Mouse (Mus musculus) erythroid progenitor cell, adult 5-6 weeks (primary cell): ENCODE measurements around the gene Irx2. TPM values are rescaled to one million over a fixed set of nuclear protein-coding genes. Genes with fewer than 3 reads are reported as not detected.

ENCODE experiments used
- ATAC-seq: replicated peaks from 2 replicates; pipeline ENCODE4 v1.8.0; 2016; ENCODE audit warnings: moderate number of reproducible peaks, mild to moderate bottlenecking, moderate TSS enrichment, inconsistent platforms; ENCODE audit not compliant: poor library complexity, low FRiP score, severe bottlenecking
- total RNA-seq, 2 experiments: library from RNA; stranded (forward) in 1 of 2; stranded (reverse) in 1 of 2; fragments of 150-400 nt in 1 of 2; fragments of 186-747, 209-891 nt in 1 of 2; gene quantifications; 2 replicates each; pipeline versions ENCODE4 v1.2.3 to v1.2.4; 2015 to 2017; ENCODE audit warnings: low replicate concordance in 2 of 2

Gene Irx2
- total RNA-seq, 2 experiments from 2014 or later, result not detected

DNA sequence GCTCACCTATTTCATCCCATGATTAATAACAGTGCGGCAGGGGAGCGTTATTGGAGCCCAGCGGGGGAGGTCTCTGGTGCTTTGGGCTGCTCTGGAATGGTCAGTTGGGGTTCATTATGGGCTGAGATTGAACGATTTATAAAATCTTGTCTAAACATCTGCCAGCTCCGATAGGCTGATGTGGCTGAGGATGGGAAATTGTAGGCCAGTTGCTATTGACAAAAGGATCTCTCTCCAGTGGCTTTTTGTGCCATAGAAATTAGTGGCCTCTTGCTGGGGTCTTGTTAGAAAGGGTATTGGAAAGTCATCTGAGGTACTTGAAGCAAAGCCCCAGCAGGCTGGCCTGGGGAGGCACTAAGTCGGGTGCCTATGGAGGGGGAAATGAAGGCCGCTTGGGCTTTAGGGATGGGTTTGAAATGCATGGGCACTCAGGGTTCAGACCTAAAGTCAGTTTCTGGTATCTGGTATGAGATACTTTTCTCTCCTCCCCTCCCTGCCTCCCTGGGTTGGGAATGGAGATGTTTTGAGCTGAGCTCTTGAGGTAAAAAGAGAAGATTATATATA lies 6.2 kb downstream of the Irx2 start:
- ATAC-seq, result no peak

DNA sequence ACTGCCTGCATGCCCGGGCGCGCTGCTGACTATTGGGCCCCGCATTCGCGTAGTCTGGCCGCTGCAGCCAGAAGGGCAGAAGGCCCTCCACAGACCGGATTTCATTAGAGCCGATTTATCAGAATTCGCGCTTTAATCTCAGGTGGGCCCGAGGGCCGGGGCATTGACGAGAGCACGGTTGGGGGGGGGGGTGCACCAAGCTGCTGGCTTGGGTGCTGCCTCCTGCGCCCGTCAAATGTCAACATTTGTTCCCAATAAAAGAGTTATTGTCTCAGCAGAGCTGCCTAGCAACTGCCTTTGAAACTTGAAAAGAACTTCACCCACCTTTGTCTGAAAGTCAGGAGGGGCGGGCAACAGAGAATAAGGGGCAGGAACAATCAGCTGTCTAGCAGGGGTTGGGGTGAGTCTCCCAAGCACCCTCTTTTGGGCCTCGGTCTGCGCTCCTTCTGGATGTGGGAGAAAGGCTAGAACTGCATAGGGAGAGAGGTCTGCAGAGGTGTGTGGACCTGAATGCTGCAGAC lies 7.8 kb downstream of the Irx2 start:
- no peak for ATAC-seq

DNA sequence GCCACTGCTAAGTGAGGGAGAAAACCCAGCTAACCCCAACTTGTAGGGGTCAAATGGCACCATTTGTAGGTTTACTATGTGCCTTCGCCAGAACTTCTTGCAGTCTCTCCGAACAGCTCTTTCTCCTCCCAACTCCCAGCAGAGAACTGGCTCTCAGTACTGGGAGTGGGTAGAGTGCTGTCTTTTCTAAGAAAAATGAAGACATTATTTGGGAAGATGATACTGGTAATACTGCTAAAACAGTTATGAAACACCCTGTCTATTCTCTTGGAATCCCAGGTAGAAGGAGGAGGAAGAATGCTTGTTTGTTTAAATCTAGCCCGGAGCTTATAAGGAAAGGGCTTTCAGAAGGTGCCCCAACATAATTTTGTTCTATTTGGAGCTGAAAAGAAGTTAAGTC lies 8.9 kb downstream of the Irx2 start:
- ATAC-seq, result no peak

DNA sequence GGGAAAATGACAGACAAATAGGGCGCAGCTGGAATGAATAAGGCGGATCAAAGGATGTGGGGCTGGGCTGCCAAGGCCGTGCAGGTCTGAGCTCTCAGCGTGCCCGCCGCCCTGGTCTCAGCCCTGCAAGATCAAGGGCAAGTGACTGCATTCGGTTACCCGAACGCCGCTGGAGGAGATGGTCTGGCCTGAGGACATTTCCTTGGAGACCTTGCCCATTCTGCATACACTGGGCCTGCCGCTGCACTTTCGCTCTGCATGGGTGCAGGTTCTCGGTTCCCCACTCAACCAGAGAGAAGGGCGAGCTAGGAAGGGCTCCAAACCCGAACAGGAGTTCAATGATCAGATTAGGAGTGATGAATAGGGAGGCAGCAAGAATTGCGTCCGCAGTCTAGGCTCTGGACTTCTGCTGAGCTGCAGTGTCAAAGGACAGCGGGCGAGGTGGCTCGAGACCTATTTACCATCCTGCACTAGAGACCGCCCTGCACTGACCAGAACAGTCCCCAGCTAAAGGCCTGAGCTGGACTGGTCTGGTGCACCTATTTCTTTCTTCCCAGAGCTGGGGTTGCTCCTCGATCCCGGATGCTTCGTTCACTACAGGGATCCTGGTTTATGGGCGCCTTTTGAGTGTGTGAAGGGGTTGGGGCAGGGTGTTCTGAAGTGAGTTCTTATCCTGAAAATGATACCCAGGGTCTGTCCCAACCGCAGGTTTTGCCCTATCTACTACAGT lies 9.9 kb downstream of the Irx2 start:
- ATAC-seq, result no peak

DNA sequence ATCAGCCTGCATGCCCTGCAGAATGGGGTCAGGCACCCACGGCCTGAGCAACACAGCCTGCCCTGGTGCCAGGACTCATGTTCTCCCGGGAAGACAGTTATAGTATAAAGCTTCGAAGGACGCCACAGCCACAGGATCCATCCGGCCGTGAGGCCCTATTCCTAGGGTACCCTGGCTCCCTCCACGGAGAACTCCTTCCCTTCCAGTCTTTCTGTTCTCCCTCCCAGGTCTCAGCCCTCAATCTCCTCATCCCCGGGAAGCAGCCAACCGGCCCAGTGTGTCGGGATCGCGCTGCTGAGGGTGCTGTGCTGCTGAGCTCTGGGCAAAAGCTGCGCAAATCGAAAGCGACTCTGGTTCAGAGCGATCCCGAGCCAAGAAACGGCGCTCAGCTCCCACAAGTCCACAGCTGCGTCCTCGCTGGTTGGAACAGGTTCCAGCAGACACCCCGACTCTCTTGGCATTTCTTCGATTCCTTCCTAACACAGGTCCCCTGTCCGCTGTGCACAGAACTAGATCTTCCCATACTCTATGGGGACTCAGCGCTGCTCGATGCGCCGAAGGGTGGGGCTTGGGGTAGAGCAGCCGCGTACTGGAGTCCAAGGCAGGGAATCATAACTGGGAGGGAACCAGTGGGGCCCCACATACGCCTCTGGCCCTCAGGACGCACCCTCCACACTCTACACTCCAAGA lies 11.0 kb downstream of the Irx2 start:
- ATAC-seq, result no peak

DNA sequence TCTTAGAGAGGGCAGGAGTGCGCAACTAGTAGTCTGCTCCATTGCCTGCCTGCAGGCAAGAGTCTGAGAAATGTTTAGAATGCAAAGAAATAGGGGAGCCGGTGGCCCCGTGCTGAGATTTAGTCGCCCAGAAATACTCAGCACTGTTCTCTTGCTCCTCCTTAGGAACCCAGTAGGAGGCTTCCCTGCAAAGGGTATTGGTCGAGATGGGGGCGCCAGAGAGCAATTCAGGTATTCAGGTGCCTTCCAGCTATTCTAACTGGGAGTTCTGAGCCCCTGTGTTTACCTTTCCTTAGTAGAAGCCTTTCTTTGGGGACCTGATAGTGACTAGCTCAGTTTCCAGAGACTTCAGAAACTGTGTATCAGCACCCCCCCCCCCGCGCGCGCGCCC lies 11.5 kb downstream of the Irx2 start:
- no peak for ATAC-seq

DNA sequence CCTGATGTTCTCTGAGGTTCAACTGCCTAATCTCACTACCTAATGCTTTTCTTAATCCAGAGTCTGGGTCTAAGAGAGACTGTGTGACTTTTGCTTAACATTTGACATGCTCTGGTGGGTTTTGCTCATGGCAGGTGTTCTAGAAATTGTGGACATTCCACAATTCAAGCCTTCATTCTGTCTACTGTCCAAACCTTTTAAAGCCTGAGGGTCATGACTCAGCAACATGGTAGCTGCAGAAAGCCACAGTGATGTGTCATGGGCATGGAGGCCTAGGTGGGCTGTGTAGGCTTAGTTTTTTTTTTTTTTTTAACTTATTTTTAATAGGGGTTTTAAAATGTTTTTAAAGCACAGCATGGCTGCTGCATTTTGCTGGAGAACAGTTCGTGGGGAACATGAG lies 27.8 kb downstream of the Irx2 start:
- ATAC-seq, result no peak

DNA sequence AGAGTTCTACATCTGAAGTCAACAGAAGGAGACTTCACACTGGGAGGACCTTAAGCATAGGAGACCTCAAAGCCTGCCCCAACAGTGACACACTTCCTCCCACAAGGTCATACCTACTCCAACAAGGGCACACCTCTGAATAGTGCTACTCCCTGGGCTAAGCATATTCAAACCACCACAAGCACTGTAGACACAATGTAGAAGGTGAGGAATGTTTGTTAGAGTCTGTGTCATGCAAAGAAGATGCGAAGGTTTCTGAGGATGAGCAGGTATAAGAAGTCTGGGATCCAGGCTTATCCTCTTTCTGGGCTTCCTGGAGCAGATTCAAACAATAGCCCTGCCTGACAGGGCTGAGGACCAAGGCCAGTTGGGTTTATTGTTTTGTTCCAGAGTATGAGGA lies 47.2 kb downstream of the Irx2 start:
- no peak for ATAC-seq
